Comparison of ENCODE assay signal across 9 mouse cellular contexts in genomic region chr7:29316976-29317375, GRCm38 (mm10). TPM values are rescaled to one million over a fixed set of nuclear protein-coding genes. Genes with fewer than 3 reads are reported as not detected.
DNase-seq lines count a peak whose midpoint lies in the region; ATAC-seq lines count a peak whose summit lies in the region.
"Had no signal": no experiment of that assay in that cellular context is flagged by ENCODE, and none has a peak within 500 bp of the region (broad histone marks: within the 10 kb centered on the region; RNA-seq: fewer than 3 reads in every experiment).

No protein-coding gene starts in this region.

- peaks cover 62% of the 10 kb centered on the region for H3K4me1 ChIP-seq in heart, embryonic 10.5 days
- H3K4me1 ChIP-seq in forebrain, embryonic 16.5 days (replicated peaks; ENCODE audit: control insufficient read depth, insufficient read depth, low read length): peaks cover 84% of the 10 kb centered on the region
- peaks cover 90% of the 10 kb centered on the region for H3K4me1 ChIP-seq in midbrain, embryonic 15.5 days

- peaks cover 48% of the 10 kb centered on the region; the same call in 1 of the 2 replicates for H3K27me3 ChIP-seq in heart, embryonic 10.5 days (ENCODE audit: insufficient read depth, poor library complexity, severe bottlenecking)
- no peaks in the 10 kb centered on the region for H3K27me3 ChIP-seq in forebrain, embryonic 16.5 days (replicated peaks; ENCODE audit: control insufficient read depth, insufficient read depth, low read length)
- no peaks in the 10 kb centered on the region for H3K27me3 ChIP-seq in midbrain, embryonic 15.5 days (replicated peaks)

- H3K4me3 ChIP-seq in heart, embryonic 10.5 days: peak overlapping the region; percentile 8; the same call in 1 of the 2 replicates
- H3K4me3 ChIP-seq in forebrain, embryonic 16.5 days (replicated peaks; ENCODE audit: low read length): peak overlapping the region; percentile 1; the same call in 1 of the 2 replicates
- no peak overlapping the region for H3K4me3 ChIP-seq in midbrain, embryonic 15.5 days
- H3K4me3 ChIP-seq: myocyte had no signal

- H3K36me3 ChIP-seq in heart, embryonic 10.5 days: no peaks in the 10 kb centered on the region
- H3K36me3 ChIP-seq in forebrain, embryonic 16.5 days (ENCODE audit: control insufficient read depth, insufficient read depth): 0 out of 2 replicates have a peak, but pooled peaks cover 4% of the 10 kb centered on the region
- 0 out of 2 replicates have a peak, but pooled peaks cover 3% of the 10 kb centered on the region for H3K36me3 ChIP-seq in midbrain, embryonic 15.5 days (replicated peaks)

- WGBS in heart, embryonic 10.5 days: 7% methylated on average over 10 of the region's 10 CpGs
- 3% methylated on average over 9 of the region's 10 CpGs for WGBS in forebrain, embryonic 16.5 days
- 2% methylated on average over 10 of the region's 10 CpGs for WGBS in midbrain, embryonic 15.5 days

- no peak for DNase-seq in heart, embryonic 10.5 days (ENCODE audit: low spot score)
- DNase-seq in heart, postnatal 36 days: no peak
- DNase-seq in cerebellum, adult 11-12 months: peak; percentile 76
- peak; percentile 76 to 90 for DNase-seq in left cerebral cortex, postnatal 14 days (ENCODE audit: low spot score in 2 of 2)
- DNase-seq in thymus, postnatal 14 days: peak; percentile 71

- no peaks in the 10 kb centered on the region for H3K9me3 ChIP-seq in heart, embryonic 10.5 days
- no peaks in the 10 kb centered on the region for H3K9me3 ChIP-seq in forebrain, embryonic 16.5 days (ENCODE audit: control insufficient read depth, low read length)
- H3K9me3 ChIP-seq in midbrain, embryonic 15.5 days: no peaks in the 10 kb centered on the region

- peak overlapping the region; percentile 77 for H3K27ac ChIP-seq in heart, embryonic 10.5 days
- peak overlapping the region; percentile 95 for H3K27ac ChIP-seq in forebrain, embryonic 16.5 days (ENCODE audit: low read length)
- peak overlapping the region; percentile 92 for H3K27ac ChIP-seq in midbrain, embryonic 15.5 days

- intact Hi-C loops in heart, postnatal 36 days (cut with DNase I): no loop called here
- intact Hi-C loops in left cerebral cortex, postnatal 14 days (cut with DNase I): loop anchor here (5.0 kb wide), 1 partner anchor 45 kb away; no protein-coding TSS in a partner anchor

- H3K9ac ChIP-seq in forebrain, embryonic 16.5 days (replicated peaks; ENCODE audit: low read depth, low read length): peak overlapping the region; percentile 19; the same call in 1 of the 2 replicates
- peak overlapping the region; percentile 7 for H3K9ac ChIP-seq in midbrain, embryonic 15.5 days

- peak overlapping the region; percentile 46 for H3K4me2 ChIP-seq in forebrain, embryonic 16.5 days (ENCODE audit: low read length)
- H3K4me2 ChIP-seq in midbrain, embryonic 15.5 days: peak overlapping the region; percentile 43

- peak; percentile 51 for ATAC-seq in forebrain, embryonic 16.5 days
- ATAC-seq in midbrain, embryonic 15.5 days (replicated peaks): peak; percentile 32
- ATAC-seq in megakaryocyte, adult 5-6 weeks (ENCODE audit: poor library complexity, severe bottlenecking): no peak

RNA-seq across cellular contexts. Expression of gene Dpf1, which starts 13.2 kb away (rescaled TPM):
- 2.5 and 8.7 TPM in 2 replicates for polyA plus RNA-seq in heart, embryonic 10.5 days (2016; fragmentation: Nextera tagmentation; extraction: Ambion mirVana)
- total RNA-seq in heart, postnatal 36 days (2021): under 1 TPM; 0.44 to 0.51 TPM
- 259 and 270 TPM in 2 replicates for polyA plus RNA-seq in forebrain, embryonic 16.5 days (2015; fragmentation: Nextera tagmentation; extraction: Ambion mirVana)
- total RNA-seq in left cerebral cortex, postnatal 14 days (2021): 100 to 1,000 TPM in 1 of 2 experiments, 10 to 100 TPM in 1; 97.6 to 105 TPM
- 256 and 261 TPM in 2 replicates for polyA plus RNA-seq in midbrain, embryonic 15.5 days (2015; fragmentation: Nextera tagmentation; extraction: Ambion mirVana)
- total RNA-seq in megakaryocyte, adult 5-6 weeks (2015): not detected in 2 replicates
- total RNA-seq in megakaryocyte, adult 5-6 weeks (2017): not detected in 2 replicates

RNA-seq across cellular contexts. Expression of gene Ppp1r14a, which starts 27.9 kb away (rescaled TPM):
- polyA plus RNA-seq in heart, embryonic 10.5 days (2016; fragmentation: Nextera tagmentation; extraction: Ambion mirVana): 6.4 and 13.8 TPM in 2 replicates
- total RNA-seq in heart, postnatal 36 days (2021): 10 to 100 TPM in 1 of 2 experiments, 1 to 10 TPM in 1; 9.6 to 10.5 TPM
- 4.3 and 6.1 TPM in 2 replicates for polyA plus RNA-seq in forebrain, embryonic 16.5 days (2015; fragmentation: Nextera tagmentation; extraction: Ambion mirVana)
- total RNA-seq in left cerebral cortex, postnatal 14 days (2021): 1 to 10 TPM; 6.6 to 8.0 TPM
- 3.3 and 4.3 TPM in 2 replicates for polyA plus RNA-seq in midbrain, embryonic 15.5 days (2015; fragmentation: Nextera tagmentation; extraction: Ambion mirVana)
- not detected in 2 replicates for total RNA-seq in megakaryocyte, adult 5-6 weeks (2015)
- total RNA-seq in megakaryocyte, adult 5-6 weeks (2017): not detected in 2 replicates

RNA-seq across cellular contexts. Expression of gene Spint2, which starts 35.3 kb away (rescaled TPM):
- polyA plus RNA-seq in heart, embryonic 10.5 days (2016; fragmentation: Nextera tagmentation; extraction: Ambion mirVana): 32.4 and 63.4 TPM in 2 replicates
- total RNA-seq in heart, postnatal 36 days (2021): 10 to 100 TPM; 34.8 to 44.9 TPM
- polyA plus RNA-seq in forebrain, embryonic 16.5 days (2015; fragmentation: Nextera tagmentation; extraction: Ambion mirVana): 39.9 and 50.9 TPM in 2 replicates
- 10 to 100 TPM; 11.5 to 19.4 TPM for total RNA-seq in left cerebral cortex, postnatal 14 days (2021)
- polyA plus RNA-seq in midbrain, embryonic 15.5 days (2015; fragmentation: Nextera tagmentation; extraction: Ambion mirVana): 72.4 and 77.3 TPM in 2 replicates
- 6.1 and 7.3 TPM in 2 replicates for total RNA-seq in megakaryocyte, adult 5-6 weeks (2015)
- 2.6 and 5.3 TPM in 2 replicates for total RNA-seq in megakaryocyte, adult 5-6 weeks (2017)

Comparison
In these comparisons a context has a peak if more than half of its experiments do, and no peak if none do; other contexts are left out.
1. DNase-seq: peak in cerebellum, adult 11-12 months (single experiment), left cerebral cortex, postnatal 14 days (2 of 2) and thymus, postnatal 14 days (single experiment); none in heart, embryonic 10.5 days (single experiment) and heart, postnatal 36 days (0 of 2).
2. RNA of gene Dpf1, which starts 13.2 kb away (total RNA-seq): 97.6 to 105 TPM in left cerebral cortex, postnatal 14 days; 0.44 to 0.51 TPM in heart, postnatal 36 days and not detected in megakaryocyte, adult 5-6 weeks; every median in the first group is over 10 times any median in the second.
3. RNA of gene Ppp1r14a, which starts 27.9 kb away (total RNA-seq): 9.6 to 10.5 TPM in heart, postnatal 36 days and 6.6 to 8.0 TPM in left cerebral cortex, postnatal 14 days; not detected in megakaryocyte, adult 5-6 weeks; every median in the first group is over 4 times any median in the second.
4. Peak in every context shown above with its lines, with median percentiles within 50 percentile points of each other: H3K27ac ChIP-seq.